Mouse (Mus musculus) left cerebral cortex, adult 18-20 months (tissue): ENCODE results near the gene Lce3f. TPM values are rescaled to one million over a fixed set of nuclear protein-coding genes. Genes with fewer than 3 reads are reported as not detected.

Experiments used
- DNase-seq, 2 experiments: peaks; one replicate each; pipeline ENCODE4 v3.0.0; 2021 to 2022; ENCODE audit warnings: low spot score in 2 of 2, mixed read lengths in 1 of 2
- long read RNA-seq, 2 experiments: library from polyadenylated mRNA; stranded (forward); transcript quantifications; one replicate each; pipeline ENCODE4 v2.0.0; 2021
- total RNA-seq, 2 experiments: library from RNA; stranded (reverse); gene quantifications; 2 replicates each; pipeline ENCODE4 v1.2.3; 2021

Lce3f gene
- total RNA-seq = not detected
- long read RNA-seq, experiment 1 = 0 reads
- long read RNA-seq, experiment 2 = 0 reads

GRCm38 (mm10) chr3:92991926-92992325, at the start of gene Lce3f:
Gene Lce3f (plus strand): TSS chr3:92992226.
- DNase-seq = no peak

DNA sequence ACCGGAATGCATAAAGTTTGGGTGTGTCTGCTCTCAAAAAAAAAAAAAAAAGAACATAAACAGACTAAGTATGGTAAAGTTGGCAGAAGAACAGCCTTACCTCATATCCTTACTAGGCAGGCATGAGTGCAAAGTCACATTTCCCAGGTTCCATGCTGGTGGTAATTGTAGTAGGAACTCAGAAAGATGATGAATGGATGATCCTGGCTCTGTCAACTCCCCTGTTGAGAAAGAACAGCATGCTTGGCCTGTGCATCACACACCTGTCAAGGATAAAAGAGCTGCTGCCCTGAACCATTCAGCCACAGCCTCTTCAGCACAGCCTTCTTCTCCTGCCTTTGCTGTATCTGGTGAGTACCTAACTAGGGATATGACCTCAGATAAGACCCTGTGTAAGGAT, 47.8 kb upstream of the Lce3f start, which contains the start of gene Lce3c:
Lce3c (plus strand) TSS at position 301 of the 400 bp plus-strand sequence.
- DNase-seq = no peak

DNA sequence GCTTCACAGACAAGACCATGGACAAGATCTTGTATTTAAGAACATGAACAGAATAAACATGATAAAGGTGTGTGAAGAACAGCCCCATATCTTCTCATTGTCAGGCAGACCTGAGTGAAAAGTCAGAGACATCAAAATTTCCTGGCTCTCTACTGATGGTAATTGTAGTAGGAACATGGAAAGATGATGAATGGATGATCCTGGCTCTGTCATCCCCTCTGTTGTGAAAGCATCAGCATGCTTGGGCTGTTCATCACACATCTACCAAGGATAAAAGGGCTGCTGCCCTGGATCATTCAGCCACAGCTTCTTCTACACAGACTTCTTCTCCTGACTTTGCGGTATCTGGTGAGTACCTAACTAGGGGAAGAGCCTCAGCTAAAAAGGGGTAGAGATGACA, 34.9 kb upstream of the Lce3f start, which contains the start of gene Lce3d:
Lce3d (plus strand) TSS at position 301 of the 400 bp plus-strand sequence.
- no peak for DNase-seq

DNA sequence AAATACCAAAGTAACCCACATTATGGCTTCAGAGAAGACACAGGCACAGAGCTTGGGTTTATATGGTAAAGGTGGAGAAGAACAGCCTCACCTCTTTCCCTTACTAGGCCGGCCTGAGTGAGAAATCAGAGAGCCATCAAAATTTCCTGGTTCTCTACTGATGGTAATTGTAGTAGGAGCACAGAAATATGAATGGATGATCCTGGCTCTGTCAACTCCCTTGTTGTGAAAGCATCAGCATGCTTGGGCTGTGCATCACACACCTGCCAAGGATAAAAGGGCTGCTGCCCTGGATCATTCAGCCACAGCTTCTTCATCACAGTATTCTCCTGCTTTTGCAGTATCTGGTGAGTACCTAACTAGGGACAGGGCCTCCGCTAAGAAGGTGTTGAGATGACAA, 25.3 kb upstream of the Lce3f start, which contains the start of gene Lce3e:
Lce3e (plus strand) TSS at position 301 of the 400 bp plus-strand sequence.
- DNase-seq = no peak

DNA sequence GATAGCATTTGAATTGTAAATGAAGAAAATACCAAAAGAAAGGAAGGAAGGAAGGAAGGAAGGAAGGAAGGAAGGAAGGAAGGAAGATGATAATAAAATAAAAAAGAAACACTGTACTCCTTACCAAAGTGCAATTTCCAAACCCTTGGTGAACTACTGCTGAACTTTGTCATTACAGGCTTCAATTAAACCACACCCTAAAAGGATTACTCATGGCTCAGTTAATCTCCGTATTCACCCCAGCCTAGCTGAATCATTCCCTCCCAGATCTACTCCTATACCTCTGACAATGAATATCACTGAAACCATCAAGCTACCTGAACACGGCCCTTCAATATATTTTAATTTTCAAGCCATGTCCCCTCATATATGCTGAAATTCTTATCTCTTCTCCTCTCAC, 13.5 kb upstream of the Lce3f start:
- no peak for DNase-seq

DNA sequence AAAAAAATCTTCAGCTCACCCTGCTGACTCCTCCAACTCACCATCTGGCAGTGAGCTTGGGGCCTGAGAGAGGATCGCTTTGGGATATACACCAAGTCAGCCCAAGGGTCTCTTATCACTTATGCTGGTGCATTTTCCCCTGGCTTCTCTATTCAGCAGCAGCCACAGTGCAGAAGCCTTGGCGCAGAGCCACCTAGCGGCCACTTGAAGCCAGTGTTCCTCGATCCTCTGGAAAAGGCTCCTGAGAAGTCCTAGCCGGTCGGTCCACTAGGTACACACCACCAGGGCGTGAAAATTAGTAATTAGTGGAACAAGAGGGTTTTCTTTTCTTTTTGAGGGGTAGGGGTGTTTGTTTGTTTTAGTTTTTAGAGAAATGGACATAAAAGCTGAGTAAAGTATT, 6.7 kb downstream of the Lce3f start:
- peak; percentile 79 to 83 for DNase-seq

GRCm38 (mm10) chr3:93000621-93001020, 8.6 kb downstream of the Lce3f start:
- no peak for DNase-seq

GRCm38 (mm10) chr3:93002843-93003242, 10.8 kb downstream of the Lce3f start:
- DNase-seq = no peak

DNA sequence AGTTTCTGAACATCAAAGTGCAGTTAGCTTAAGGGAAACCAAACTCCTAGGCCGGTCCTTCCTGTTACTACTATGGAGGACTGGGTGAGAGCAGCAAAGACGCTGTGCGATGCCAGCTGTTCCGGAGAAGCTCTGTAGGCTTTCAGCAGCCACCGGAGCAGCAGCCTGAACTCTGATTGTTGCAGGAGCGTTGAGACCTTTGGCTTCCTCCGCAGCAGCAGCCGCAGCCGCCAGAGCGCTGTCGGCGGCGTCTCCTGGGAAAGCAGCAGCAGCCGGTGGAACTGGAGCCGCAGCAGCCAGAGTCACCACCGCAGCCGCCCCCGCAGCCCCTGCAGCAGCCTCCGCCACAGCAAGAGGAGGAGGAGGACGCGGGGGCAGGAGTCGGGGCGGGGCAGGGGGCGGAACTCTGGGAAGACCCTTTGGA, 22.4 kb downstream of the Lce3f start:
- DNase-seq = peak; percentile 38 to 66

- DNase-seq = no peak
Observed at GRCm38 (mm10) chr3:93014871-93015270, 22.8 kb downstream of the Lce3f start.

DNA sequence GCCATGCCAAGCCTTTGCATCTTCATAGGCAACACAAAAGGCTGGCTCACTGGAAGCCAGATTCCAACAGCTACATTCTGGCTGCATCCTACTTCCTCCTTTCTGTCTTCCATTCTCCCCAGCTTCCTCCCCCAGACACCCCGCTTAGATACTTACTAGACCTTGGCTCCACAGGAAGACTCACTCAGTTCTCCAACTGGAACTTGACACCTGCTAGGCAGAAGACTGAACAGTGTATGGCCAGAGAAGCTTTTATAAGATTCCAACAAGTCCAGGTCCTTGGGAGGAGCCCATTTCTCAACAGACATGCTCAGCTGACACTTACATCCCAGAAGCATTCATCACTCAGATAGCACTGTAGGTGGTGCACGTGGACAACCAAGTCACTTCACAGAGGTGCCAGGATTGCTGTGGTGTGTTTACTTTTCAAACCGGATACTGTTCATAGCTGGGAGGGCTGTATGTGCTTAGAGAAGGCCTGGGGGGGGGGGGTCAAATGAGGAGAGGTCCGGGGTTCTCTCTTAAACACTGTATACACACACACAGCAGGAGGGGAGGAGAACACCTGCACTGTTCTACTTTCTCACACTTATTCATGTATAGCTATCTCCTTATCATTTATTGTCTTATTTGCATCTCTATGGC, 23.6 kb downstream of the Lce3f start, which contains the start of gene Crct1:
Crct1 (minus strand) TSS at position 228 of the 645 bp plus-strand sequence.
- DNase-seq = no peak

- DNase-seq = no peak
Observed at GRCm38 (mm10) chr3:93018960-93019359, 26.9 kb downstream of the Lce3f start, which contains the start of gene Lce1m. Gene Lce1m (minus strand): TSS chr3:93019060.

DNA sequence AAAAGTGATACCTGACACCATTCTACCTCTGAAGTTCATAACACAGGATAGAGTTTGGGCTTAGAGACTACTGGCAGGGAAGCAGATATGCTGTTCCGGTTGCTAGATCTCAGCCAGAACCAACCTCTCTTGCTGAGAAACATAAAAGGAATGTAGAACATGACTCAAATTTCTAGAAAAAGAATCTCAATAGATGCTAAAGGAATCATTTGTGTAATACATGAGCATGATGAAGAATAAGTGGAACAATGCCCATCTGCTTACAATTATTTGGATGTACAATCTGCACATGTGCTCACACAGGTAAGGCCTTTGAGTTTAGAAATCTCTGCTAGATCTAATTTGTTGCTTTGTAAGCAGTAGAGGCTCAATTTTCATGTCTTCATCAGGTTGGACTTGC, 29.1 kb downstream of the Lce3f start:
- DNase-seq = no peak

GRCm38 (mm10) chr3:93023411-93024184, 31.6 kb downstream of the Lce3f start:
- no peak for DNase-seq

DNA sequence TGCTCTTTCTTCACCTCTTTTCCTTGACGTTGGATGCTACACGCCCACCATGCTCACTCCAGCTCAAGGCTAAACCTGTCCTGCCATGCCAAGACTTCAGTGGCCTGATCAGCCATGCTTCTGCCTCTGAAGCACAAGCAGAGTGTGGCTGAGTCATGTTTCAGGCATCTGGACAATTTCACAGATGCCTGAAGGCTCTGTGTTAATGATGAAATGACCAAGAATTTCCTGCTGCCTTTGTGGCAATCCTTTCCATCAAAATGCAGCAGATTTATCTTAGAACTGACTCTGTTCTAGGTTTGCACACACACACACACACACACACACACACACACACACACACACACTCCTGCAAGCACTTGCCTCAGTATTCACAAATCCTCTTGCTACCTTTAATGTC, 33.5 kb downstream of the Lce3f start:
- DNase-seq = no peak

- peak; percentile 43 to 55 for DNase-seq
Observed at GRCm38 (mm10) chr3:93031450-93031849, 39.4 kb downstream of the Lce3f start.

Other genes starting within 250 kb of the Lce3f start
- not detected for gene Lce1g, start 239.9 kb upstream of the Lce3f start, total RNA-seq
- not detected for gene Lce1h, start 227.2 kb upstream of the Lce3f start, total RNA-seq
- gene Lce1i, start 213.3 kb upstream of the Lce3f start, total RNA-seq = not detected
- not detected for gene Lce1j, start 201.7 kb upstream of the Lce3f start, total RNA-seq
- gene Lce1k, start 184.3 kb upstream of the Lce3f start, total RNA-seq = not detected
- gene Kprp, start 165.0 kb upstream of the Lce3f start, total RNA-seq = not detected
- gene Lce1l, start 140.9 kb upstream of the Lce3f start, total RNA-seq = not detected
- not detected for gene 2310050C09Rik, start 122.0 kb upstream of the Lce3f start, total RNA-seq
- gene Lce3a, start 66.0 kb upstream of the Lce3f start, total RNA-seq = not detected
- gene Lce3b, start 59.2 kb upstream of the Lce3f start, total RNA-seq = not detected
- gene Lce3c, start 47.7 kb upstream of the Lce3f start, total RNA-seq = not detected
- gene Lce3d, start 34.8 kb upstream of the Lce3f start, total RNA-seq = not detected
- gene Lce3e, start 25.2 kb upstream of the Lce3f start, total RNA-seq = not detected
- not detected for gene Crct1, start 23.5 kb downstream of the Lce3f start, total RNA-seq
- gene Lce1m, start 26.8 kb downstream of the Lce3f start, total RNA-seq = not detected
- not detected for gene Gm4858, start 76.6 kb downstream of the Lce3f start, total RNA-seq
- not detected for gene Crnn, start 152.6 kb downstream of the Lce3f start, total RNA-seq
- gene Flg2, start 205.1 kb downstream of the Lce3f start, total RNA-seq = not detected